Mouse (Mus musculus): ENCODE measurements around the gene Fam20a. TPM values are rescaled to one million over a fixed set of nuclear protein-coding genes. Genes with fewer than 3 reads are reported as not detected.

The Fam20a gene
- total and polyA plus RNA-seq, 3 experiments = not detected

- H3K4me3 ChIP-seq (ENCODE audit: control insufficient read depth in 1 of 2, insufficient read depth in 1 of 2, low read depth in 2 of 2, low read length in 2 of 2) = no peak overlapping the region
Measured at GRCm38 (mm10) chr11:109671136-109672020, 50.7 kb downstream of the Fam20a start.

GRCm38 (mm10) chr11:109670026-109670916 is 51.8 kb downstream of the Fam20a start:
- Histone ChIP-seq H3K9ac (ENCODE audit: control insufficient read depth, low read depth, low read length, poor library complexity, severe bottlenecking) (no peak overlapping the region), H3K27me3 (ENCODE audit: control insufficient read depth in 1 of 2, insufficient read depth in 2 of 2, low read length in 2 of 2) (no peaks in the 10 kb centered on the region), H3K79me2 (ENCODE audit: control insufficient read depth, insufficient read depth, low read length, poor library complexity) (no peaks in the 10 kb centered on the region), H3K36me3 (ENCODE audit: control insufficient read depth in 1 of 2, insufficient read depth in 2 of 2, low read length in 2 of 2) (peaks cover 10 to 26% of the 10 kb centered on the region in 2 experiments; a peak in 3 of 4 replicates), H3K27ac (ENCODE audit: control insufficient read depth, low read depth, low read length) (no peak overlapping the region), H3K4me1 (ENCODE audit: control insufficient read depth in 1 of 2, insufficient read depth in 2 of 2, low read length in 2 of 2) (peaks cover 0 to 15% of the 10 kb centered on the region in 2 experiments; a peak in 2 of 4 replicates), H3K9me3 (replicated peaks; ENCODE audit: insufficient read depth, low read length) (no peaks in the 10 kb centered on the region), H3K4me3 (ENCODE audit: control insufficient read depth in 1 of 2, insufficient read depth in 1 of 2, low read depth in 2 of 2, low read length in 2 of 2) (no peak overlapping the region)
- DNase-seq (ENCODE audit: low read depth, low spot score) = peak; percentile 81
- TF ChIP-seq MYC (IDR thresholded peaks at IDR 0.05; ENCODE audit: low read depth, low read length) (0 out of 2 replicates have a peak, but pooled peaks have one; percentile 44), KAT2A (conservative IDR thresholded peaks at IDR 0.05; ENCODE audit: low read depth, low read length) (no peak), EP300 (IDR thresholded peaks at IDR 0.05; ENCODE audit: low read depth in 1 of 2, low read length in 2 of 2) (no peak; a peak in 1 of 4 replicates), CHD1 (IDR thresholded peaks at IDR 0.05; ENCODE audit: low read depth, low read length) (no peak), NRF1 (IDR thresholded peaks at IDR 0.05; ENCODE audit: insufficient read depth, low read depth, low read length, poor library complexity, severe bottlenecking) (no peak), ZC3H11A (IDR thresholded peaks at IDR 0.05; ENCODE audit: low read depth, low read length) (peak; percentile 54), USF2 (IDR thresholded peaks at IDR 0.05; ENCODE audit: borderline replicate concordance in 1 of 2, insufficient read depth in 1 of 2, low read depth in 1 of 2, low read length in 2 of 2) (0 out of 4 replicates have a peak, but pooled peaks of 1 of the 2 experiments have one; percentile 5), ETS1 (IDR thresholded peaks at IDR 0.05; ENCODE audit: low read depth, low read length) (0 out of 2 replicates have a peak, but pooled peaks have one; percentile 28), MEF2A (IDR thresholded peaks at IDR 0.05; ENCODE audit: extremely low read depth, insufficient replicate concordance, low read depth, low read length, poor library complexity, severe bottlenecking) (no peak), SMC3 (IDR thresholded peaks at IDR 0.05; ENCODE audit: low read depth, low read length) (peak; percentile 76), GABPA (IDR thresholded peaks at IDR 0.05; ENCODE audit: low read depth, low read length) (no peak), HCFC1 (IDR thresholded peaks at IDR 0.05; ENCODE audit: low read depth, low read length) (no peak), TCF12 (IDR thresholded peaks at IDR 0.05; ENCODE audit: low read depth, low read length) (0 out of 2 replicates have a peak, but pooled peaks have one; percentile 16), SIN3A (IDR thresholded peaks at IDR 0.05; ENCODE audit: low read length) (peak; percentile 46; the same call in 1 of the 2 replicates), JUND (IDR thresholded peaks at IDR 0.05; ENCODE audit: low read depth, low read length) (peak; percentile 52; the same call in 1 of the 2 replicates), POLR2AphosphoS2 (IDR thresholded peaks at IDR 0.05; ENCODE audit: low read length) (peak; percentile 45), RAD21 (IDR thresholded peaks at IDR 0.05; ENCODE audit: low read depth, low read length) (peak; percentile 65), POLR2A (IDR thresholded peaks at IDR 0.05; ENCODE audit: control insufficient read depth in 1 of 2, insufficient read depth in 1 of 2, low read depth in 1 of 2, low read length in 2 of 2, poor library complexity in 1 of 2) (peak in 1 of 2 experiments; percentile 11; a peak in 1 of 4 replicates)

More at GRCm38 (mm10) chr11:109671136-109672020, 50.7 kb downstream of the Fam20a start:
- H3K27me3 ChIP-seq (ENCODE audit: control insufficient read depth in 1 of 2, insufficient read depth in 2 of 2, low read length in 2 of 2) = no peaks in the 10 kb centered on the region
- H3K4me1 ChIP-seq (ENCODE audit: control insufficient read depth in 1 of 2, insufficient read depth in 2 of 2, low read length in 2 of 2) = peaks cover 0 to 15% of the 10 kb centered on the region in 2 experiments; a peak in 2 of 4 replicates
- H3K27ac ChIP-seq (ENCODE audit: control insufficient read depth, low read depth, low read length) = no peak overlapping the region
- H3K9ac ChIP-seq (ENCODE audit: control insufficient read depth, low read depth, low read length, poor library complexity, severe bottlenecking) = no peak overlapping the region
- H3K36me3 ChIP-seq (ENCODE audit: control insufficient read depth in 1 of 2, insufficient read depth in 2 of 2, low read length in 2 of 2) = peaks cover 10 to 18% of the 10 kb centered on the region in 2 experiments; a peak in 3 of 4 replicates
- H3K9me3 ChIP-seq (replicated peaks; ENCODE audit: insufficient read depth, low read length) = no peaks in the 10 kb centered on the region
- no peak for TF ChIP-seq SMC3 (IDR thresholded peaks at IDR 0.05; ENCODE audit: low read depth, low read length)
- no peak for TF ChIP-seq POLR2AphosphoS2 (IDR thresholded peaks at IDR 0.05; ENCODE audit: low read length)
- no peak for TF ChIP-seq ZC3H11A (IDR thresholded peaks at IDR 0.05; ENCODE audit: low read depth, low read length)
- no peak for TF ChIP-seq GATA1 (IDR thresholded peaks at IDR 0.05; ENCODE audit: low read depth, low read length)
- TF ChIP-seq USF2 (IDR thresholded peaks at IDR 0.05; ENCODE audit: borderline replicate concordance in 1 of 2, insufficient read depth in 1 of 2, low read depth in 1 of 2, low read length in 2 of 2) = no peak
- no peak for TF ChIP-seq RAD21 (IDR thresholded peaks at IDR 0.05; ENCODE audit: low read depth, low read length)
- no peak for TF ChIP-seq TCF12 (IDR thresholded peaks at IDR 0.05; ENCODE audit: low read depth, low read length)
- no peak for TF ChIP-seq CTCF (IDR thresholded peaks at IDR 0.05 in 2 of 3, conservative IDR thresholded peaks at IDR 0.05 in 1 of 3; ENCODE audit: control insufficient read depth in 1 of 3, insufficient read depth in 1 of 3, low read depth in 2 of 3, low read length in 3 of 3, poor library complexity in 1 of 3, severe bottlenecking in 1 of 3)
- TF ChIP-seq ZMIZ1 (IDR thresholded peaks at IDR 0.05; ENCODE audit: low read depth, low read length) = no peak
- no peak for TF ChIP-seq HCFC1 (IDR thresholded peaks at IDR 0.05; ENCODE audit: low read depth, low read length)
- no peak for TF ChIP-seq MEF2A (IDR thresholded peaks at IDR 0.05; ENCODE audit: extremely low read depth, insufficient replicate concordance, low read depth, low read length, poor library complexity, severe bottlenecking)
- TF ChIP-seq MAZ (IDR thresholded peaks at IDR 0.05; ENCODE audit: low read depth, low read length) = no peak
- no peak for TF ChIP-seq MYB (IDR thresholded peaks at IDR 0.05; ENCODE audit: low read depth, low read length)
- TF ChIP-seq MAFK (IDR thresholded peaks at IDR 0.05; ENCODE audit: borderline replicate concordance, low read depth, low read length) = no peak
- TF ChIP-seq ZNF384 (IDR thresholded peaks at IDR 0.05; ENCODE audit: low read depth, low read length) = no peak
- no peak for TF ChIP-seq TBP (IDR thresholded peaks at IDR 0.05; ENCODE audit: low read depth, low read length)
- TF ChIP-seq MAX (IDR thresholded peaks at IDR 0.05; ENCODE audit: low read length) = no peak
- TF ChIP-seq MYC (IDR thresholded peaks at IDR 0.05; ENCODE audit: low read depth, low read length) = no peak
- no peak for TF ChIP-seq BHLHE40 (IDR thresholded peaks at IDR 0.05; ENCODE audit: borderline replicate concordance, low read depth, low read length)
- TF ChIP-seq SIN3A (IDR thresholded peaks at IDR 0.05; ENCODE audit: low read length) = no peak
- DNase-seq (ENCODE audit: low read depth, low spot score) = peak; percentile 43
- H3K79me2 ChIP-seq (ENCODE audit: control insufficient read depth, insufficient read depth, low read length, poor library complexity) = no peaks in the 10 kb centered on the region
